Mouse (Mus musculus): ENCODE results near the gene Nudt16. TPM values are rescaled to one million over a fixed set of nuclear protein-coding genes. Genes with fewer than 3 reads are reported as not detected.

Nudt16 gene
- polyA plus RNA-seq (2015; fragmentation: Nextera tagmentation; extraction: Ambion mirVana), result 27.2 and 33.4 TPM in 2 replicates

GRCm38 (mm10) chr9:105131253-105132001 lies at the start of gene Nudt16:
Gene Nudt16 (minus strand): TSS chr9:105131824.

DNA sequence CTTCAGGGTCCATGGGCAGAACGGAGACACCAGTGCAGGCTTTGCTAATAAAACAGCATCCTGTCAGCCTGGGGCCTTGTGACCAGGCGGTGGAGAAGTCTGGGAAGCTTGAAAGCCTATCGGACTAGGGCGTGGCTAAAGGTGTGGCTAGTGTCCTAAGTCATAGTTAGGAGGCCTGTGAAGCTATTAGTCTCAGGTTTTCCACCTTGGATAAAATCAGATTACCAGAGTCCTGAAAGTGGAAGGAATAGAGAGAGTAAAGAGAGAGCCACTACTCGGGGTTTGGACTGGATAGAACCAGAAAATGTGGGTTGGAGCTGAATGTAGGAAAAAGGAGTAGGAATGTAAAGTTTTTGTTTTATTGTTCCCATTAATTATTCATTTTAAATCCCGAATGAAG lies 13.4 kb upstream of the Nudt16 start, which contains the start of gene 1700080E11Rik:
1700080E11Rik (minus strand) TSS at position 101 of the 400 bp plus-strand sequence.

Other genes with a start within 250 kb of the Nudt16 start
- gene Mrpl3, start 78.6 kb downstream of the Nudt16 start, polyA plus RNA-seq (2015; fragmentation: Nextera tagmentation; extraction: Ambion mirVana), result 93.1 and 107 TPM in 2 replicates
- not detected in 2 replicates for gene 1700080E11Rik, start 13.3 kb upstream of the Nudt16 start, polyA plus RNA-seq (2015; fragmentation: Nextera tagmentation; extraction: Ambion mirVana)

Data from neural tube, postnatal 0 days (tissue).